Mouse (Mus musculus): ENCODE measurements around the gene Pabpc1l. TPM values are rescaled to one million over a fixed set of nuclear protein-coding genes. Genes with fewer than 3 reads are reported as not detected.
A peak's percentile ranks its signal among the peaks of the same experiment; 100 is the strongest.

Gene Pabpc1l
- polyA plus RNA-seq, 1 experiment = 1.5 TPM

DNA sequence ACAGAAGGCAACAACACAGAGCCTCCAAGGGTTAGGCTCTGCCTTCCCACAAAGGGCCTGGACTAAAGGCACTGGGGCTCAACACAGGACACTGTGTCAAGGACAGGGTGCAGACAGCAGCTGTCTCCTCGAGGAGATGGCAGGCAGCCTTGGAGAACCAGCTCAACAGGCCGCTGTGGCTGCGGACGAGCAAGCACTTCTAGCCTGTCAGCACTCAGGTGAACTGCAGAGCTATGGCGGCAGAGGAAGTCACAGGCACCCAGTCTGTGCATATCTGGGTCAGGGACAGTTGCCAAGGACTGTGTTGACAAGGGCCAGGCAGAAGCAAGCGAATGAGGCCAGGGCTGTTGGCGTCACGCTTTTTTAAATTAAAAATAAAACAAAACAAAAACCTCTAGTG is 28.5 kb downstream of the Pabpc1l start:
- Histone ChIP-seq H3K4me3 (no peak overlapping the region), H3ac (ENCODE audit: control insufficient read depth, insufficient read length) (no peak overlapping the region), H3K36me3 (ENCODE audit: control insufficient read depth, insufficient read depth) (peaks cover 30% of the 10 kb centered on the region), H3K27me3 (ENCODE audit: control insufficient read depth, insufficient read depth, insufficient read length) (no peaks in the 10 kb centered on the region), H3K79me2 (ENCODE audit: control insufficient read depth, insufficient read depth) (no peaks in the 10 kb centered on the region), H3K4me2 (ENCODE audit: low read depth) (no peak overlapping the region)
- TF ChIP-seq POLR2A (IDR thresholded peaks at IDR 0.05; ENCODE audit: insufficient read length, low read depth) (no peak), MYOG (IDR thresholded peaks at IDR 0.05; ENCODE audit: control insufficient read depth in 1 of 3, insufficient read depth in 1 of 3, insufficient read length in 2 of 3, low read depth in 2 of 3) (peak in 1 of 3 experiments; percentile 52), TCF12 (IDR thresholded peaks at IDR 0.05; ENCODE audit: insufficient read depth, poor library complexity, severe bottlenecking) (no peak), MAX (IDR thresholded peaks at IDR 0.05; ENCODE audit: low read depth) (no peak), REST (IDR thresholded peaks at IDR 0.05; ENCODE audit: insufficient read depth, insufficient read length) (no peak), CEBPB (IDR thresholded peaks at IDR 0.05; ENCODE audit: insufficient read depth, poor library complexity, severe bottlenecking) (no peak), E2F4 (IDR thresholded peaks at IDR 0.05; ENCODE audit: insufficient read depth) (no peak), TCF3 (IDR thresholded peaks at IDR 0.05; ENCODE audit: insufficient read length, low read depth) (no peak), USF1 (IDR thresholded peaks at IDR 0.05; ENCODE audit: low read depth) (no peak), SRF (IDR thresholded peaks at IDR 0.05; ENCODE audit: control insufficient read depth, insufficient read length, low read depth) (no peak), POLR2AphosphoS2 (IDR thresholded peaks at IDR 0.05; ENCODE audit: insufficient read length, low read depth) (no peak), MYOD1 (IDR thresholded peaks at IDR 0.05; ENCODE audit: control insufficient read depth in 1 of 3, insufficient read length in 2 of 3, low read depth in 2 of 3) (peak in 1 of 3 experiments; percentile 17)

DNA sequence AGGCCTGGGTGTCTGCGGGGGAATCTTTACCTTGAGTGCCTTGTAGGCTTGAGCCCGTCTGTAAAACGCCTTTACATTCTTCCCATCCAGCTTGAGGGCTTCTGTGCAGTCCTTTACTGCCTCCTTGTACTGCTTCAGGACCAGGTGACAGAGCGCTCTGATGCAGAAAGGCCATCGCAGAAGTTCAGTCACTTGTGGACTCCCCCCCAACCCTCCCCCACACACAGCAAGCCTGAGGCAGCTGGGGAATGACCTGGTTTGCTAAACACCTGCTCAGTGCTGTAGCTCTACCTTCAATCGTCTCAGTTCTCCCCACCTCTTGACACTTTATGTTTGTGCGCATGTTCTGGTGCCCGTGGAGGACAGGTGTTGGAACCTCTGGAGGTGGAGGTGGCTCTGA is 29.4 kb downstream of the Pabpc1l start:
- H3K27me3 ChIP-seq (ENCODE audit: control insufficient read depth, insufficient read depth, insufficient read length) = no peaks in the 10 kb centered on the region
- no peak overlapping the region for H3K4me2 ChIP-seq (ENCODE audit: low read depth)
- peaks cover 31% of the 10 kb centered on the region for H3K36me3 ChIP-seq (ENCODE audit: control insufficient read depth, insufficient read depth)
- no peak overlapping the region for H3ac ChIP-seq (ENCODE audit: control insufficient read depth, insufficient read length)
- H3K4me3 ChIP-seq = no peak overlapping the region
- TF ChIP-seq REST (IDR thresholded peaks at IDR 0.05; ENCODE audit: insufficient read depth, insufficient read length) (no peak), TCF3 (IDR thresholded peaks at IDR 0.05; ENCODE audit: insufficient read length, low read depth) (no peak), MYOD1 (IDR thresholded peaks at IDR 0.05; ENCODE audit: control insufficient read depth in 1 of 3, insufficient read length in 2 of 3, low read depth in 2 of 3) (no peak), USF1 (IDR thresholded peaks at IDR 0.05; ENCODE audit: low read depth) (no peak), POLR2A (IDR thresholded peaks at IDR 0.05; ENCODE audit: insufficient read length, low read depth) (no peak)
- no peaks in the 10 kb centered on the region for H3K79me2 ChIP-seq (ENCODE audit: control insufficient read depth, insufficient read depth)

DNA sequence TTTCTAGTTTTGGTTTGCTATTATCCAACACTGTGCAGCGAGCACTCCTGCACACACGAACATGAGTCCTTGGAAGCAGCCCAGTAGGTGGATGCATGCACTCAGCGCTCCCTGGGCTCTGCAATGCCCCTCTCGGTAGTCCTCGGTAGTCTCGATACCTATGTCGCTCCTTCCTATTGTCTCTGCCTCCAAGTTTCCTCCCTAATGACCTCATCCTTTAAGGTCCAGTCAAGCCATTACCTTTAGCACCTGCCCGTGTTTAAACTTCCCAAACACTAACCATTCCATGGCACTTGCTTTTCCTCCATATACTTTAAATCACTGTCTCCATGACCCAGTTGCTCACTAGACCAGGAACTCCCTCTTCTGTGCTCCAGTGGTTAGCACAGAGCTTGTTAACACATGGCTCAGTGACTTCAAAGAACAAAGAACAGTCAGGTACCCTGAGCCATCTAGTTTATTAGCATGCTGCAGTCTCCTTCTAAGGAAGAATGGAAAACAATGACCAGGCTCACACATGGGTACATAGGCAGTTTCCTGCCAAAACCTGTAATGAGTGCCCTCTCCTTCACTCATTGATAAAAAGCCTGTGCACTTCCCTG is 34.5 kb downstream of the Pabpc1l start:
- TF ChIP-seq MYOD1 (IDR thresholded peaks at IDR 0.05; ENCODE audit: control insufficient read depth in 1 of 3, insufficient read length in 2 of 3, low read depth in 2 of 3) (no peak), TCF3 (IDR thresholded peaks at IDR 0.05; ENCODE audit: insufficient read length, low read depth) (no peak), MYOG (IDR thresholded peaks at IDR 0.05; ENCODE audit: control insufficient read depth in 1 of 3, insufficient read depth in 1 of 3, insufficient read length in 2 of 3, low read depth in 2 of 3) (no peak), POLR2AphosphoS2 (IDR thresholded peaks at IDR 0.05; ENCODE audit: insufficient read length, low read depth) (no peak), E2F4 (IDR thresholded peaks at IDR 0.05; ENCODE audit: insufficient read depth) (no peak), CEBPB (IDR thresholded peaks at IDR 0.05; ENCODE audit: insufficient read depth, poor library complexity, severe bottlenecking) (no peak), USF1 (IDR thresholded peaks at IDR 0.05; ENCODE audit: low read depth) (no peak), REST (IDR thresholded peaks at IDR 0.05; ENCODE audit: insufficient read depth, insufficient read length) (no peak), MAX (IDR thresholded peaks at IDR 0.05; ENCODE audit: low read depth) (no peak), POLR2A (IDR thresholded peaks at IDR 0.05; ENCODE audit: insufficient read length, low read depth) (no peak)
- H3K27me3 ChIP-seq (ENCODE audit: control insufficient read depth, insufficient read depth, insufficient read length) = no peaks in the 10 kb centered on the region
- H3ac ChIP-seq (ENCODE audit: control insufficient read depth, insufficient read length) = no peak overlapping the region
- no peak overlapping the region for H3K4me2 ChIP-seq (ENCODE audit: low read depth)
- peaks cover 39% of the 10 kb centered on the region for H3K36me3 ChIP-seq (ENCODE audit: control insufficient read depth, insufficient read depth)
- H3K4me3 ChIP-seq = no peak overlapping the region
- no peaks in the 10 kb centered on the region for H3K79me2 ChIP-seq (ENCODE audit: control insufficient read depth, insufficient read depth)

DNA sequence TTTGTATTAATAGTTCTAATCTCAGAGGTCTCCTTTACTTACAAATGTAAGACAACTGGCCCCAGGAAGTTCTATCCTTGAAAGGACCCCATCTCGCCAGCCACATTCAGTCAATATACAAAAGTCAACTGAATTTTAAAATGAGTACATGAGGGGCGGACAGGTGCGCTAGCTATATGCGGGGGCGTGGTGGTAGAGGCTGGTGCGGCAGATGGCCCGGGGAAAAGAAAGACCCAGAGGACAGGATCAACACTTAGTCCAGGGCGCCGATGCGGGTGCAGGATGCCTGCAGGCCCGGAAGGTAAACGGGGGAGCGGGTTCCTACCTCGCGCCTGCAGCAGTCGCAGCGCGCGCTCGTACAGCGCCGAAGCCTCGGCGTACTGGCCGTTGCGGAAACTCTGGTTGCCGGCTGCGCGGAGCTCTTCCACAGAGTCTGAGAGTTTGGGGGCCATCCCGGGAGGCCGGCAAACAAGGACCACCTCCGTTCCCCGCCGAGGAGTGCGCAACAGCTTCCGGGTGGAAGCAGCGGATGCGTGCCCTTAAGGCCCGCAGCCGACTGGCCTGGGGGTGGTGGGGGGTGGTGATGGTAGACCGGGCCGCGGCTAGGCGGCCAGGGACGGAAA is 45.0 kb downstream of the Pabpc1l start, which contains the start of gene Stk4:
TSS of gene Stk4 (plus strand) at position 181 of the 623 bp plus-strand sequence.
- peaks cover 39% of the 10 kb centered on the region for H3K79me2 ChIP-seq (ENCODE audit: control insufficient read depth, insufficient read depth)
- peak within 1 kb of the TSS; percentile 96 for H3K4me2 ChIP-seq (ENCODE audit: low read depth)
- no peaks in the 10 kb centered on the region for H3K27me3 ChIP-seq (ENCODE audit: control insufficient read depth, insufficient read depth, insufficient read length)
- H3K36me3 ChIP-seq (ENCODE audit: control insufficient read depth, insufficient read depth) = peaks cover 11% of the 10 kb centered on the region
- TF ChIP-seq MYOG (IDR thresholded peaks at IDR 0.05; ENCODE audit: control insufficient read depth in 1 of 3, insufficient read depth in 1 of 3, insufficient read length in 2 of 3, low read depth in 2 of 3) = peak in 2 of 3 experiments; percentile 1 to 19
- TF ChIP-seq POLR2A (IDR thresholded peaks at IDR 0.05; ENCODE audit: insufficient read length, low read depth) = no peak
- peak in 1 of 3 experiments; percentile 53 for TF ChIP-seq MYOD1 (IDR thresholded peaks at IDR 0.05; ENCODE audit: control insufficient read depth in 1 of 3, insufficient read length in 2 of 3, low read depth in 2 of 3)
- H3K4me3 ChIP-seq = peak within 1 kb of the TSS; percentile 81
- H3ac ChIP-seq (ENCODE audit: control insufficient read depth, insufficient read length) = peak within 1 kb of the TSS; percentile 46

All from myocyte (in vitro differentiated cells).